Mouse (Mus musculus): Measurements from ENCODE around the gene Gm28827.
"Not testable (repeated sequence)": the region's sequence is repeated elsewhere in the genome, so short reads cannot be mapped to it uniquely, and the experiment has no call there.

Gene Gm28827

GRCm38 (mm10) chrY:83030647-83031046 is at the start of gene Gm28827:
Gm28827 (plus strand) TSS chrY:83030947.
- DNase-seq (ENCODE audit: low spot score) = not testable (repeated sequence)
